Mouse (Mus musculus) mouse embryonic stem cell (cell line): ENCODE data around the gene Zfp207.
"Not testable (repeated sequence)": the region's sequence is repeated elsewhere in the genome, so short reads cannot be mapped to it uniquely, and the experiment has no call there.

Experiments
- in situ Hi-C, 2 experiments: fragments of 300-500 bp; cut with MboI; formaldehyde crosslinking; loops; 1 replicate in 1 of 2; 3 replicates in 1 of 2; pipeline ENCODE4 v1.14.3; 2019 to 2020; ENCODE audit warnings: low sequenced_read_pairs in 2 of 2, low pct_unique_long_range_greater_than_20kb in 1 of 2, mixed read lengths in 1 of 2; ENCODE audit not compliant: unreplicated experiment in 1 of 2

Gene Zfp207

GRCm38 (mm10) chr11:80391407-80392120 lies 8.5 kb downstream of the Zfp207 start:
- in situ Hi-C loops = loop anchor here (10.0 to 25.0 kb wide), 2 partner anchors 367 to 379 kb away; no protein-coding TSS in a partner anchor

DNA sequence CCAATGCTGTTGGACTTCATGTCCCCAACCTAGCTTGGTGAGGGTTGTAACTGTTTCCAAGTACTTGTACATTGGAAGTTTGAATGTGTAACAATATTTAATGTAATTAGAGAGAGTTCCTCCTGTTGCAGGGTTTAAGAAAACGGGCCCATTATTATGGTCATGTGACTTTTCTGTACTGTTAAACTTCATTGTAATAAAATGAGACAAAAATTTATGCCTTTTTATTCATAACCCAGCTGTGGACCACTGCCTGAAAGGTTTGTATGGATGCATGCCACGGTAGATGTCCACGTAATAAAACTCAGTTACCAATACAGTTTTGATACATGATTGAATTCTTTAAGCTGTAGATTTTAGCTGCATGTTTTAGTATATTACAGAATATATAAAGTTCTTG lies 12.9 kb downstream of the Zfp207 start:
- in situ Hi-C loops = loop anchor here (10.0 to 25.0 kb wide), 2 partner anchors 371 to 384 kb away; no protein-coding TSS in a partner anchor

GRCm38 (mm10) chr11:80396617-80397016 lies 13.5 kb downstream of the Zfp207 start:
- in situ Hi-C loops = loop anchor here (10.0 to 25.0 kb wide), 2 partner anchors 372 to 384 kb away; no protein-coding TSS in a partner anchor

DNA sequence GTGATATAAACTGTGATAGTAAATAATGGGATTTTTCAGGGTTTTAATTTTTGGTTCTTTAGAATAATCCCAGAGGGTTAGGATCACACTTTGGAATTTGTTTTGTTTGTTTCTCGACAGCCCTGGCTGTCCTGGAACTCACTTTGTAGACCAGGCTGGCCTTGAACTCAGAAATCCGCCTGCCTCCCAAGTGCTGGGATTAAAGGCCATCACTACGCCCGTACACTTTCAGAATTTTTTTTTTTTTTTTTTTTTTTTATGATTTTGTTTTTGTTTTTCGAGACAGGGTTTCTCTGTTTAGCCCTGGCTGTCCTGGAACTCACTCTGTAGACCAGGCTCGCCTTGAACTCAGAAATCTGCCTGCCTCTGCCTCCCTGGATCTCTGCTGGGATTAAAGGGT lies 24.8 kb downstream of the Zfp207 start:
- in situ Hi-C loops = not testable (repeated sequence)

DNA sequence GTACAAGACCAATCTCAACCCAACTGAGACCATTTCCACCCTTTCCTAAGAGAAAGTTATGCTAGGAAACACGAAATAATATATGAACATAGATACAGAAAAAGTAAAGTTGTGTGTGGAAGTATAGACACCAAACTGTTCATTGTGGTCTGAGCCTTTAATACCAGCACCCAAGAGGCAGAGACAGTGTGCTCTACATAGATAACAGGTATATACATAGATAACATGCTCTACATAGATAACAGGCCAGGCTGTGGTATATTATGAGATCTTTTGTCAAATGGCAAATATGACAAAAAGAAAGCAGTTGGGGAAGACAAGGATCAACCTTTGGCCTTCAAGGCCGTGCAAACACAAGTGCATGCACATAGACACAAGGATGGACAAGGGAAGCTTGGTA lies 27.3 kb downstream of the Zfp207 start:
- in situ Hi-C loops = no loop called here

DNA sequence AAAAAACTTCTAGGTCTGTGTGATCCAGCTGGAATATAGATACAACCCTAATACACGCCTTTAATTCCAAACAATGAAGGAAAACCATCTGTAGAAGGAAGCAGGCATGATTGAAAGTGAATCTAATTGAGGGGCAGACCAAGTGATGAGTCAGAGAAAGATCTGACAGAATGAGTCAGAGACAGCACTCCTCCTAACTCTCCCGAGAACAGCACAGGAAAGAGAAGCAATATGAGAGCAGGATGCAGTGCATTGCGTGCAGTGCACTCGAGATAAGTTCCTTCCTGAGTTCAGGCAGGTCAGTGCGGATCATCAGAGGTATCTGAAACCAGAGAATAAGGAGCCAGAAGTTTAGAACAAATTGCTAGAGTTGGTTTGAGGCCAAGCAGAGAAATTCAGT lies 34.0 kb downstream of the Zfp207 start:
- in situ Hi-C loops = no loop called here

DNA sequence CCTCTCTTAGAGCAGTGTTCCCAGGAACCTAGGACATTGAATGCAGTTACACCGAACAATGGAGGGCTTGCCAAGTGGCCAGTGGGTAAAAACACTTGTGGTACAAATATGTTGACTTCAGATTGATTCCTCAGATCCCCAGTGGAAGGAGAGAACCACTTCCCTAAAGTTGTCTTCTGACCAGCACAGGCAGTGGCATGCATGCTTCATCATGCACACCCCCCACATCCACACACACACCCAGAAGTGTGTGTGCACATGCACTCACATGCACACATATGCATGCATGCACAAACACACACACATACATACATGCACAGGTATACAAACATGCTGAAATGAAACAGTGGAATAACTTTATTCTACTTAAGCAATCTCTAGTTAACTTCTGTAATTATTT lies 36.7 kb downstream of the Zfp207 start:
- in situ Hi-C loops = no loop called here

GRCm38 (mm10) chr11:80420202-80420984 lies 37.3 kb downstream of the Zfp207 start:
- in situ Hi-C loops = no loop called here

GRCm38 (mm10) chr11:80421421-80422047 lies 38.5 kb downstream of the Zfp207 start:
- in situ Hi-C loops = no loop called here

- in situ Hi-C loops = no loop called here
Measured at GRCm38 (mm10) chr11:80424691-80425090, 41.6 kb downstream of the Zfp207 start.

DNA sequence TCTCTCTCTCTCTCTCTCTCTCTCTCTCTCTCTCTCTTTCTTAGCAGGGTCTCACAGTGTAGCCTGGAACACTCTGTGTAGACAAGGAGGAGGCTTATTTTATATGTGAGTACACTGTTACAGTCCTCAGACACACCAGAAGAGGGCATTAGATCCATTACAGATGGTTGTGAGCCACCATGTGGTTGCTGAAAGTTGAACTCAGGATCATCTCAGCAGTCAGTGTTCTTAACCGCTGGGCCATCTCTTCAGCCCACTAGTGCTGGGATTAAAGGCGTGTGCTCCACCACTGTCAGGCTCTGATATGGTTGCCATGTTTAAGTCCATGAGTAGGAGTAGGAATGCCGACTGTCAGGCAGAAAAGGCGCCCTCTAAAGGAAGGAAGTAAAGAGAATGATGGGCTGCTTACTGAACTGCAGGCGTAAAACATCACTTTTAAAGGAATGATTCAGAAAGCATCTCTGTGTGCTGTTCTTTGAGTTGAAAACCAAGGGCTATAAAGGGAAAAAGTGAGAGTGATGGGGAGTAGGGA lies 42.2 kb downstream of the Zfp207 start:
- in situ Hi-C loops = no loop called here

DNA sequence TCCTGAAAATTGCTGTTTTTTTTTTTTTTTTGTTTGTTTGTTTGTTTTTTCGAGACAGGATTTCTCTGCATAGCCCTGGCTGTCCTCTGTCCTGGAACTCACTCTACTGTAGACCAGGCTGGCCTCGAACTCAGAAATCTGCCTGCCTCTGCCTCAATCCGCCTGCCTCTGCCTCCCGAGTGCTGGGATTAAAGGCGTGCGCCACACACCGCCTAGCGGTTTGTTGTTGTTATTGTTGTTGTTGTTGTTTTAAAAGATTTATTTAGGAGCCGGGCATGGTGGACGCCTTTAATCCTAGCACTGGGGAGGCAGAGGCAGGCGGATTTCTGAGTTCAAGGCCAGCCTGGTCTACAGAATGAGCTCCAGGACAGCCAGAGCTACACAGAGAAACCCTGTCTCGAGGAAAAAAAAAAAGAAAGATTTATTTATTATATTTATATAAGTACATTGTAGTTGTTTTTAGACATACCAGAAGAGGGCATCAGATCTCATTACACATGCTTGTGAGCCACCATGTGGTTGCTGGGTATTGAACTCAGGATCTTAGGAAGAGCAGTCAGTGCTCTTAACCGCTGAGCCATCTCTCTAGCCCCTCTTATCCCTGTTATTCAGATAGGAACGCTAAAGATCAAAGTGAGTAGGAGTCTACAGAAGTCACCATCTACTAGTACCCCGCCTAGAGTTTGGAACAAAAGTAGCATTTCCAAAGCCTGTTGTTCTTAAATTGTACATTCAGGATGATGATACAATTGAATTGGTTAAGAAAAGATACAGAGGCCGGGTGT lies 43.1 kb downstream of the Zfp207 start:
- in situ Hi-C loops = not testable (repeated sequence)

GRCm38 (mm10) chr11:80428381-80429008 lies 45.4 kb downstream of the Zfp207 start, which contains the start of gene Psmd11:
Gene Psmd11, plus strand, starts transcription at chr11:80428615.
- in situ Hi-C loops = no loop called here

DNA sequence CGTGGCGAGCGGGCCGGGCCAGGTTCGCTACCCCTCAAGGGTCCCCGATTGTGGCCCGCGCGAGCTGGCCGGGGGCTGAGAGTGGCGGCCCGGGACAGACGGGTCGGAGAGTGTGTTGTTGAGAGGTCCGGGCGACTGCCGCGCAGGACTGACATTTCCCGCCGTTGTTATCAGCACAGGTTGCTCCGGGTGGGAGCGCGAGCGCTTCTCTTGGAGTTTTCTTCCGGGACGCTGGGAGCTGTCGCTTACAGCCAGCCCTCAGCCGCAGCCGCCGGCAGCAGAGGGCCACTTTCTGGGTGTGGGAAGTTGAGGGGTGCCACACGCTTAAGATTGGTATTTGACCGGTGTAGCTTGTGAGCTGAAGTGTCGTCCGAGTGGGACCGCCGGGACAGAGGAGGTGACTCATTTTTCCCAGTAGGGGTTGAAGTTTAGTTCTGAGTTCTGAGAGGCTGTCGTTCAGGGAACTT lies 46.0 kb downstream of the Zfp207 start:
- in situ Hi-C loops = no loop called here

DNA sequence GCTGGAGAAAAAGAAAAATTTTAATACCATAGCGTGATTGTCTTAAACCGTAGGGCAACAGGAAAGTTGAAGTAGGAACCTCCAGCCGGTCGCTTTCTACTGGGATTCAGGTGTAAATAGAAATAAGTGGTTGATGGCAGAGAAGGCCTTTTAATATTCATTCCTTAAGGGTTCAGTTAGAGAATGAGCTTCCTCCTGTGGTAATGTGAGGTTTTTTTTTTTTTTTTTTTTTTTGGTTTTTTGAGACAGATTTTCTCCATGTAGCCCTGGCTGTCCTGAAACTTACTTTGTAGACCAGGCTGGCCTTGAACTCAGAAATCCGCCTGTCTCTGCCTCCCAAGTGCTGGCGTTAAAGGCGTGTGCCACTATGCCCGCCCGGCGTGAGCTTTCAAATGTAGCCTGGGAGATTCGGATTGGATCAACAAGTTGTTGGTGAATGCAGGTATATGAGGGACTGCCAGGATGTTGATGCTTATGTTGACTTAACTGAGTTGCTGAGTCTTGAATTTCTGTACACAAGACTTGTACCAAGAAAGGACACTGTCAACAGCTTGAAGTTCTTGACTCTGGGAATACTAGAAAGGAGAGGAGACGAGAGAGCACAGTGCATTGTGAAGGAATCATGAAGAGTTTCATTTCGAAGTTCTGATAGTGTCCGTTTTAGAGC lies 46.6 kb downstream of the Zfp207 start:
- in situ Hi-C loops = no loop called here

DNA sequence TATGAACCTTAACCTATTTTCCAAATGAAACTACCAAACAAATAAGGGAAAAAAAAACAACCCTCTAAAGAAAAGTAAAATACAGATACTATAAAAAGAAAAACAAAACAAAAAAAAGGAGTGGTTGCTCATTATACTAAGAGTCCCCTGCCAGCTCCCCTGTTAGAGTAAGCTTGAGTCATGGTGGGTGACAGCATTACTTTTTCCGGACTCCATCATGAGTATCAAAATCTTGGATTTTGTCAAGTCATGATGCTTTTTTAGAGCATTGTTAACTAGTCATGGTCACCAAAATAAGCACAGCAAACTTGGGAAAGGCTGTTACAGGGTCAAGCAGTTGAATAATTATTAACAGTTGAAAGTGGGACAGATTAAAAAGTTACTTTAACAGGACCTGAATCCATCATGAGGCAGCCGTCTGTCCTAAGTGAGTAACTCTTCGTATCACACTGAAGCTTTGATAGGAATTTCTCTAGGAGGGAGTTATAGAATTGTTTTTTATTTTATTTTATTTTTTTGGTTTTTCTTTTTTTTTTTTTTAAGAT lies 47.4 kb downstream of the Zfp207 start:
- in situ Hi-C loops = no loop called here

GRCm38 (mm10) chr11:80446916-80447315 lies 63.8 kb downstream of the Zfp207 start:
- in situ Hi-C loops = no loop called here
